Mouse (Mus musculus) cerebellum, postnatal 14 days (tissue): ENCODE measurements around the gene Macrod2.
"Not testable (repeated sequence)": the region's sequence is repeated elsewhere in the genome, so short reads cannot be mapped to it uniquely, and the experiment has no call there.

Experiments used
- DNase-seq, 2 experiments: peaks; one replicate each; pipeline ENCODE4 v3.0.0; 2021; ENCODE audit warnings: mixed read lengths in 2 of 2

Gene Macrod2

DNA sequence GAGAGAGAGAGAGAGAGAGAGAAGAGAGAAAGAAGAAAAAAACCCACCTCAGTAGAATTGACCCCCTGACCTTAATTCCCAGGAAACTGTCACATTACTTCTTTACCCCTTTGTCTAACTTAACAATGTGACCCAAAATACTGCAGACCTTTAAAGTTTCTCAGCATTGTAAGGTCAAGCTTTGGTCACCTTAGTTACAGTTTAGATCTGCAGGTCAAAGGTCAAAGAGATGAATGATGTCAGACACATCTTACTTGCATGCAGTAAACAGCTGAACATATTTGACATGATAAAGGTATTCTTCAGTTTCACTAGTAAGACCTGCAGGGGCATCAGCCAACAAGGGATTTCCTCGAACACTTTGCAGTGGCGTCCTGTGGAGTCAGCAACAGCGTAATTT lies 309.0 kb downstream of the Macrod2 start:
- DNase-seq: no peak

DNA sequence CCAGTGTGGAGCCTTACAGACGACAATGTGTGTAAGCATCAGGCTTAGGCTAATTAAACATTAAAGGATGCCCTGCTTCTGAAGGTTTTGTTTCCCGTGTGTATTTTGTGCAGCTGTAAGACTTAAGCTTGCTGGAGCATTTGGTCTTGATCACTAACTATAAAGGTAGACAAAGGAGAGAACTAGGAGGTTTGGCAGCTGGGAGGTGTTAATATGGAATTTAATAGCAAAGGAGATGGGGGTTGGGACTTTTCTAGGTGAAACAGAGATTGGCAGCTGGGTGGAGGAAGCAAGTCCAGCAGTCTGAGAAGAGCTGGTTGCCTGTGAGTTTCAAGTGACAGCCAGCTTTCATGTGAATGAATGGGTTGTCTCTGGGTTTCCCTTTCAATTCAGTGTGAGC lies 310.2 kb downstream of the Macrod2 start:
- DNase-seq: no peak

DNA sequence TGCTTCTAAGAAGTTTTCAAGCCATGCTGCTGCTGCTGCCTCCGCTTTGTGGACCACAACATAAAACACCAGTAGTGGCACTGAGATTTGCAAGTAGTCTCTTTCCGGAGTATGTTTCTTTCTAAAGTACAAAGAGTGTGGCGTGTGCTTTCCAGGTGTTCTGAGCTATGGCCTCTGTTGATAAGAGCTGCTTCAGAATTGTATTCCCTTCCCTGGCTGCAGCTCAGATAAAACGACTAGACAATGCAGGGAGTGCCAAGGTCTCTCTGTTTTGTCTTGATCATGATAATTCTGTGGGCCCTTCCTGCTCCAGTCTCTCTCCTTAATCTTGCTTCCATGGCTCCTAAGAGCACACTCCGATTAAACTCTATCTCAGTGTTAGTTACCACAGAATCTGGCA lies 312.4 kb downstream of the Macrod2 start:
- no peak for DNase-seq

DNA sequence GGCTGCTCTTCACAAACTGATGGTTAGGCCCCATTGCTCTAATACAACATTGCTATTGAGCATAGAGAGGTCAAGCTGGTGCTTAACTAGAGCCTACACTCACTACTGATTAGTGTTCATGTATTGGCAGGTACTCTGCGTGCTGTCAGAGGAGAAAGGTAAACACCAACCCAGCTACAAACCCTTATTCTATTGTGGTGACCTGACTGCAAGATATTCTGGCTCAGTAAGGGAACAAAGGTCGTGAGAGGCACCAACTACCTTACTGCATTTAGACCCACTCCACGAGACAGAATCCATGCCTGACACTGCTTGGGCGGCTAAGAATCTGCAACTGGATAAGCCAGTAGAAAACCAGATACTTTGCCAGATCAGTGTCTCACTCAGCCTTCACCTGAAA lies 320.7 kb downstream of the Macrod2 start:
- DNase-seq: no peak

DNA sequence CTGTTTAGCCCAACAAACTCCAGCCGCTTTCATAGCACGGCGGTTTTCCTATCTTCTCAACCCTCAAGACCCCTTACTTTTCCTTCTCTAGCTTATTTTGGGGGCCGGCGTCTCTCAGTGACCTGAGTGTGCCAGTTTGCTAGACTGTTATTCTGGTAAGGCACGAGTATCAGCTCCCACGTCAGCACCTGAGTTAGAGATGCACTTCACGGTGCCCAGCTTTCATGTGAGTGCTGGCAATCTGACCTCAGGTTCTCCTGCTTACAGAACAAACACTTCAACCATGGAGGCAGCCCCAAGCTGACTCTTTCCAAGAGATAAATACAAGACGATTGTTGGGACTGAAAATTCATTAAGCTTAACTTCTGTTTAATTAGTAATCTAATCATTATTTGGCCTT lies 322.3 kb downstream of the Macrod2 start:
- DNase-seq: no peak

DNA sequence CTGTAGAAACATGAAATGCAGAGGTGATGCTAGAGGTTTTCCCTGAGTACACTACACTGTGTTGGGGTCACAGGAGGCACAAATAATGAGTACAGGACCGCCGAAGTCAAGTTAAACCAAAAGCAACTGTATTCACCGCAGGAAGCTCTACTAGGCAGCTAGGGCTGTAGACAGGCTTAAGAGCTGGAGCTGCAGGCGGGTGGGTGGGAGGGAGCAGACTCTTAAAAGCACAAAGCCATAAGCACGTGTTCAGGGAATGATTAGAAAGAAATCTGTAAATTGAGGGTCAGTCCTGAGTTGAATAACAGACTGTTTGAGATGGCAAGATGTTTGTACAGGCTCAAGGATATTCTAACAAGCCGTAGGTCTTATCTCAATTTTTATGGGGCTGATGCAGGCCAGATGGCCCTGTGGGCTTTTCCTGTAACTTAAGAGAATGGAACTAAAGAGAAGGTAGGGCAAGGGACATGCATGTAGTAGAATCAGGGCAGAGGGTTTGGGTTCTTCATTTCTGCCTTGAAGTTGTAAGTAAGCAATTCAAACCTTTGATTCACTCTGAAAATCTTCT lies 337.6 kb downstream of the Macrod2 start:
- DNase-seq: no peak

DNA sequence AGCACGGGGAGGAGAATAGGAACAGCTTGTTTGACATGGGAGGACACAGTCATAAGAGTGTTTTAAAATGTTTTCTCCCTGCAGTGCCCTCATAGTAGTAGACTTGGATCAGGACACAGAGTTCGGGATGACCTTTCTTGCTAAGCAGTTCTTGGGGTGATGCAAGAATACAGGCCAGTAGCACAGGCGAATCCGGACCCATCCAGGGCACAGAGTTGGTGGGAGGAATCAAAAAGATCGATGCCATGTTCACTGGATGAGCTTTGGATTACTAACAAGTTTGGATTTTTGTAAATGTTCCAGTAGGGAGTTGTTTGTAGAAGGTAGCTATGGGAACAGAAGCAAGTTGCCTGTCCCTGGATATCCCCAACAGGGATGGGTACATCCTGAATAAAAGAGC lies 345.4 kb downstream of the Macrod2 start:
- DNase-seq: no peak

DNA sequence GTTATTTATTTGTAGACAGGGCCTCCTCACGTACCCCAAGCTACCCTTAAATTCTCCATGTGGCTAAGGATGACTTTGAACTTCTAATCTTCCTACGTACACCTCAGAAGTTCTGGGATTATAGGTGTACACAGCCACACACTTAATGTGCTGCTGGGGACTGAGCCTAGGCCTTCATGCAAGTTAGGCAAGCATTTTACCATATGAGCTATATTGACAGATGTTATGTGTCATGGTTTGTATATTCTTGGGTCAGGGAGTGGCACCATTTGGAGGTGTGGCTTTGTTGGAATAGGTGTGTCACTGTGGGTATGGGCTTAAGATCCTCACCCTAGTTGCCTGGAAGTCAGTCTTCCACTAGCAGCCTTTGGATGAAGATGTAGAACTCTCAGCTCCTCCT lies 347.8 kb downstream of the Macrod2 start:
- not testable (repeated sequence) for DNase-seq

DNA sequence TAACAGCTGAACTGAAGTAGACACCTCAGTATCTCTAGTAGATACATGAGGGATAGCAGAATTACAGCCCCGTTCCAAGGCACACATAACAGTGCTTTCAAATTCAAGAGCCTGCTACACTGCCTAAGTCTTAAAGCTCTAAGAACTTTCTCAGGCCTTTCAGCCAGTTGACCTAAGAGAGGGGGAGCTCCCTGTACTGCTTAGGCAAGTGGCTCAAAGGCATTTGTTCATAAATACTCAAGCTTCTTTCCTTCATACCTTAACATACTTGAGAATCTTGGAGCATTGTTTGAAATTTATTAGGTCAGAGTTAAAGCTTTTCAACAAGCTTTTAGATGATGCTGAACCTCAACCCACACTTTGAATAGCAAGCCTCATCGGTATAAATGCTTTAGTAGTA lies 363.8 kb downstream of the Macrod2 start:
- DNase-seq: no peak

DNA sequence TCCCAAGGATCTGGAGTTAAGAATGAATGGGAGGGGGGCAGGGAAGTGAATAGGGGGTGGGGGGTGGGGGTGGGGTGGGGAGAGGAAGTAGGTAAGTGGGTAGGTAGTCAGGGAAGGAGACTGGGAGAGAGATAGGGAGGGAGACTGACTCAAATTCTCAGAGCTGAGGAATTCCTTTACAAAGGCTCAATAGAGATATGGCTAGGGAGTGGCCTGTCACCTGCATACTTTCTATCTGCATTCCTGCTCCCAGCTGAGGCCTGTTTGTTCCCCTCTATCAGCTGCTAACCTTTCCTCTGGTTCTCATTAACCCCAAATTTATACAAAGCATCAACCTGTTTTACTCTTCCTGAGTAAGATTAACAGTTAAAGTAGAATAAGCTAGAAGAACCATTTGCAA lies 364.6 kb downstream of the Macrod2 start:
- DNase-seq: no peak

DNA sequence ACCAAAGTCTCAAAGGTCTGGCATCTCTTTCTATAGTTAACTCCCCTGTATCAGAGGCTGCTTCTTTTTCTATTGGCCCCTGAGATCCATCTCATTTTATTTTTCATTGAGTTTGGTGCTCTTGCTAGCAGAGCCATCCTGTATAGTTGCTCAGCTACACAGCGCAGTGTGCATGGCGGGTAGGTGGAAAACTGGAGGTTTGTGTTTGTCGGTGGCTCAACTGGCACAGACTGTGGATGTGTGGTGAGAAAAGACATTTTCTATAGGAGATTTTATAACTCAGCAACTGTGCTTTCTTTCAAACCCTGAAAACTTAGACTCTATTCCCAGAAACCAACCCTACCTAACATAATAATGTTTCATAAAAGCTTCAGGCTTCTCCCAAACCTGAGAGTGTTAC lies 365.0 kb downstream of the Macrod2 start:
- no peak for DNase-seq

DNA sequence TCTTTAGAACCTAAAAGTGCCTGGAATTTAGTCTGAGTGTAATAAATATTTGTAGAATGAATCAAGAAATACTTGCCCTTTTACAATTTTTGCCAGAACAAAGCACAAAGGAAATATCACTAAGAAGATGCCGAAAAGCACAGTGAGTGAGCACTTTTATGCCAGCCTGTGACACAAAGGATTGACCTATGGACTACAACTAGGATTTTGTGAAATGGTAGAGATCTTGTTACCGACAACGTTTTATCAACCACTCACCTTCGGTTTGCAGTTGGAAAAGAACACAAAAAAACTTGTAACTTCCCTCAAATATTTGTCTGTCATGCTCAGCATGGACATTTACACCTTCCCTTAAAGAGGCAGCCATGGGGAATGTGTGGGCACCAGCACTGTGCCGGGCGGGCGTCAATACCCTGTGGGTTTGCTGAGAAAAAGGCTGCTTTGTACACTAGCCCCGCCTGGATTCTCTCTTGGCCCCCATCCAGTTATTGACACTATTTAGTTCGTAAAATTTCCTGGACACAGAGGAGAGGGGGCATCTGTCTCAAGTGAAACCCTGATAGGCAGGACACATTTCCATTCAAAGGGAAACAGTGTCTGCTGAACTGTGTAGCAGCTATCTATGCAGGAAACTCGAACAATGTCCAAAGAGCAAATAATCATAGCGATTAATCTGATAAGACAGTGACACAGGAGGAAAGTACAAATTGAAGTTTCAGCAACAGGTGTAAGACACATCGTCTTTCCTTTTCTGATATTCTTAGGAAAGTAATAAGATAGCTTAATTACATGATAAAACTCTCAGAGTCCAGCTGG lies 368.2 kb downstream of the Macrod2 start:
- peak in 1 of 2 experiments; percentile 13 for DNase-seq

DNA sequence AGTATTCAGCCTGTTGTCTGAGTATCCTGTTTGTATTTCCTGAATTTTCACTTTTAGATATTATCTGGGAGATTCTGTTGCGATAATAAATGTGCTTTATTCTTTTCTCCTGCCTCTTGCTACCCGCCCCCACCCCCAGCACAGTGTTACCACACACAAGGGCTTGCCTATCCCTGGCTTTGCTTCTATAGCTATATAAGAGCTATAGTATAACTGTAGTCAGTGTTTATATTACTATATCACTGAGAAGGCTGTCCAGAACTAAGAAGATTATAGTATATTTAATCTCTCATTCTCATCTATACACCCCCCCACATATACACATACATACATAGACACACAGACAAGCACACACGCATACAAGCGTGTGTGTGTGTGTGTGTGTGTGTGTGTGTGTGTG lies 374.4 kb downstream of the Macrod2 start:
- DNase-seq: no peak

DNA sequence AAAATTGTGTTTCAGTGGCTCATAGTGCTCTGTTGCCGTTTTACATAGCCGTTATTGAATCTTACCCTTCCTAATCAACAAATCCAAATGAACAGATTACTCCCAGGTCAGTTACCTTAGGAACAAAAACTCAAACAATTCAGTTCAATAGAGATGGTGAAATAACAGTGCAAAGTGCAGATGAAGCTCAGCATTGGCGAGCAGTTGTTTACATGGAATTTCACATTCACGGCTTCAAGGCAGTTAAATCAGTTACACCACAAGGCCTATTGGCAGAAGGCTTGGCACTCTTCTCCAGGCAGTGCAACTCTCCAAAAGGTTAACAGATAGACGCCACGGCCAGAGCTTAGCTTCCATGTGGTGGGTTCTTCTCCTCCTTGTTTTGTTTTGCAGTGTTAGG lies 377.7 kb downstream of the Macrod2 start:
- no peak for DNase-seq

DNA sequence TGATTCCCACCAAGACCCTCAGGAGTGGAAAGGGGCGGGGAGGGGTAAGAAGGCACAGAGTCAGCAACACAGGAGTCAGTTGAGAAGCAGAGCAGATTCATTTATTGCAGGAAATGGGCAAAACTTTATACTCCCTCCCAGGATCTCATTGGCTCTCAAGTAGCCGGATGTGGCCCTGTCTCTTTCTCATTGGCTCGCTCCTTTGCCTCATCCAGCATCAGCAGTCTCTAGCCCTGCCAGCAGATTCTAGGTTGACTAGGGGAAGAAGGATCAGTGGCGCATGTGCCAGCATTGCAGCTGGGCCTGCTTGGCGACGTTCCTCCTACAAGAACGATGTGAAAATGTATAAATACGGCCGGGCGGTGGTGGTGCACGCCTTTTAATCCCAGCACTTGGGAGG lies 378.3 kb downstream of the Macrod2 start:
- DNase-seq: no peak

DNA sequence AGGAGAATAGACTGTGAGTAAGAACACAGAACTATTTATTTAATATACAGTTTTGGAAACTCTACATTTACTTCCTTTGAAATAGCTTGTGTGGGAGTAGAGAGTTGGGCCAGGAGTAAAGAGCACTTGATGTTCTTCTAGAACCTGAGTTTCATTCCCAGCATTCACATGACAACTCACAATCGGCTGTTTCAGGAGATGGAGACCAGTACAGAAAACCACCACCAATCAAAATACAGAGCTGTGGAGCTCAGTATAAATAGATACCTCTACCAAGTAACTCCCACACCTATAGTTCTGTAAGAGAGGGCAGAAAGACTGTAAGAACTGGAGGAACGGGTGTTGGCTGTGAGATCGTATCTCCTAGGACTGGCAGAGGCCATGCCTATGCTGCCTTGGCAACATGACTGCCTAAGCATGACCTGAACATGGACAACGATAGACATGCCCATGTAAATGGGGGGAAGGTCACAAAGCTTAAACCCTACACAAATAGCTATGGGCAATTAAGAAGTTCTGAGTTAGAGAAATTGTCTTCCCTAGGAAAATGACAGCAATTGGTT lies 379.8 kb downstream of the Macrod2 start:
- DNase-seq: no peak

DNA sequence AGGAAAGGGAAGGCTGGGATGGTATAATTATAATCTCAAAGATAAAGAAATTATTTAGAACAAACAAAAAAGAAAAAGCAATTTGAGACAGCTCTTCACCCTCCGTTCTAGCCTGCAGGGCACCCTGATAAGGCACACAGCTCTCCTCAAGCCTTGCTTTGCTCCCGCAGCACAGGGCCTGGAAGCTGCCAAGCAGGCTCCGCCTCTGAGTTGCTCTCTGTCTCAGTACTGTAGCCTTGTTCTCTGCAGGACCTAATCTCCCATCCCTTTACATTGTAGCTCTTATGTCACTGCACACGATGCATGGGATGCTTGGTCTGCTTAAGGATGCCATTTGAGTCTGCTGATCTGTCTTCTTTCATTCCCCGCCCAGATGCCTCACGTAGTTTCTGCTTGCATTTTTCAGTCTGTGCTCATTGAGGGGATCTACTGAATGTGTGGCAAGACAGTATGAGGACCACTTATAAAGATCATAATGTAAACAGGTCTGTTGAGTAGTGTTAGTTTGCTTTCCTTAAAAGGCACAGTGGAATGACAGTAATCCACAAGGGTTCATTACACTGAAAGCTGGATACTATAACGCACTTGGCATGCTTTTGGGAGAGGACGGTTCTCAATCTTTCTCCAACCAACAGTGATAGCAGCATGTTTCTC lies 380.5 kb downstream of the Macrod2 start:
- no peak for DNase-seq

DNA sequence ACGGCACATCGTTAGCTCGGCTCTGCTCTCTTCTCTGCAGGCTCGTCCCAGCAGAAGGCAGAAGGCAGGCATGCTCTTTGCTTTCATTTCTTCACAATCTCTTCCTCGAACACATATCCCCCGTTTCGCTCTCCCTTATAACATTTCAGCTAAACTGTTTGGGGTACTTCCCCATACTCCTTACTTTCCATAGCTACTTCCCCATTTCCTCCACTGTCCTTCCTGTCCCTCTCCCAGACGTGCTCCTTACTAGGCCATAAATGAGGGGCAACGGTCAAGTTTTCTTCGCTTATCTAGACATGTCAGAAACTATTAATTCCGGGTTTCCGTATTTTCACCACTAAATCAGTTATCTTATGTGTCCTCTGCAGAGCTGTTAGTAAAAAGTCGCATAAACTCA lies 383.1 kb downstream of the Macrod2 start:
- no peak for DNase-seq

DNA sequence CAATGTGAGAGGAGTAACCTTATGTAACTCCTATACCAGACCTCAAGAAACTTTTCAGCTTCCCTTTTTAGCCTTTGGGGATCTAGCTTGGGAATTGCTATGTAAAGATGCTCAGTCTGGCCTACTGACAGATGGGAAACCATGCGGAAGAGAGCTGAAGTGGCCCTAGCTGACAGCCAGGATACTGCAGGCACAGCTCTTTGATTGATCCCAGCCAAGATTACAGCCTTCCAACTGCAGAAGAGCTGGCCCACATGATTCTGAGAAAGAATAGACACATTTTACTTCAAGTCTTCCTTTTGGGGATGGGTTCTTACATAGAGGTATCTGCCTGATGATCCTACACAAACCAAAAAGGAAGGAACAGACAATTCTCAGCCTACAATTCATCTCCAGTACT lies 387.9 kb downstream of the Macrod2 start:
- DNase-seq: peak; percentile 73 to 81

DNA sequence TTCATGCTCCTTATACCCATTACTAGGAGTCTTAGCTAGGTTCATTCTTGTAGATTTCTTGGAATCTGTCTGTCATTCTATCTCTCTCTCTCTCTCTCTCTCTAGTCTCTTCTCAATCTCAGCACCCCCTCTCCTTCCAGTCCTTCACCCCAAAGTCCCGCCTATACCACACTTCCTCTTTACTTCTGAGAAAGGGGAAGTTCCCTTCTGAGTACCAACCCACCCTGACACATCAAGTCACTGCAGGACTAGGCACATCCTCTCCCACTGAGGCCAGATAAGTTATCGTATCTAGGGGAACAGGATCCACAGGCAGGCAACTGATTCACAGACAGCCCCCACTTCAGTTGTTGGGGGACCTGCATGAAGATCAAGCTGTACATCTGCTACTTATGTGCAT lies 389.5 kb downstream of the Macrod2 start:
- DNase-seq: no peak

DNA sequence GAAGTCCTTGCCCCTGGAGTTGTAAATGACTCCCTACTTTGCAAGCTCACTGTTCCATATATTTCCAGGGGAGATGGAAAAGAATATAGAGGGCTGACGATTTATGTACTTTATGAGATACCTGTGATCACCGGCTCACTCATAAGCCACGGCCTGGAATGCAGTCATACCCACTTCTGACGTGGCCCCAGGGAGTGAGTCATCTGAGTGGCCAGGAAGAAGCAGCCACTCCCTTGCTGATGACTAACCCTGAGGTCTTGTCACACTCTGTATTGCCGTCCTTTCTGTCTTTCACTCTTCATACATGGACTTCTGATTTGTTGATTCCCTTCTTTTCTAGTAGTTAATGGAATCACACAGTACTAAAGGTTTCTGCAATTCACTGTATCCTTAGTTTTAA lies 395.3 kb downstream of the Macrod2 start:
- DNase-seq: no peak

DNA sequence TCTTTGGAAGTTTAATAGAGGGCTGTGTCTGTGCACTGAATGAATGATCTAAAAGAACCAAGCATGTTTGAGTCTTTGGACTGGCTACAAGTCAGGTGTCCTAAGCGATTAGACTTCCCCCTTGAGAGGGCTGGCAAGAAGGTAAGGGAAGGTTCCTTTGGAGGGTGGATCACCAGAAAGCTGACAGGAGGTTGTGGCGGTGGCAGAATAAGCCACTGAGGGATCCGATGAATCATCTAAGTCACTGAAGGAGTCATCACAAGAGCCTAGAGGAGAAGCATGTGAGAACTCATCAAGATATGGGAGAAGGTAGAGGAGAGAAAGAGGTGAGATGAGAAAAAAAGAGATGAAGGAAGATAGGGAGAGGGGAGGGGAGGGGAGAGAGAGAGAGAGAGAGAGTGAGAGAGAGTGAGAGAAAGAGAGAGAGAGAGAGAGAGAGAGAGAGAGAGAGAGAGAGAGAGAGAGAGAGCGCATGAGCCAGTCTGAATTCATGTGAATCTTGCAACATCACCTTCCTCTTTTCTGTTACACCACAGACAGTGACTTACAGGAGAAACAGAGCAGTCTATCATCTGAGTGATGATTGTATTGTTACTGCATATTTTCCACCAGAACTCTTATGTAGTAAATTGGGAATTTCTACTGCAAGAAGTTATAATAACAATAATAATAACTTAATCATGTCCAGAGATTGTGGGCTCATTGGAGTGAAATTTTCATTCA lies 398.9 kb downstream of the Macrod2 start:
- no peak for DNase-seq

DNA sequence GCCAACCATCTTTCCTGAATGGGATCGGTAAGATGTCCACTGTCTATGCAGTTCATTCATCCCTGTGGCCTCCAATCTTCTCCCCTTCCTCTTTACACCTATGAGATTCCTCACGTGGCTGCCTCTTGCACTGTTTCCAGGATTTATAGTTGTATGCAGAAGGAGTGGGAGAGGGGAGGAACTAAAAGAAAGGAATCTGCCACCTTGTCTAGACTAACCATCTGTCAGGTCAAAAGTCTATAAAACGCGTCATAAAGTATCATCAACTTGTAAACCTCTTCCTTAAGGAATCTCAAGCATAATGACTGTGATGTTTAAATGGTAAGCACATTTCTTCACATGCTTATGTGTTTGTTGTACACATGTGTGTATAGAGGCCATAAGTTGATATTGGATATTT lies 416.6 kb downstream of the Macrod2 start:
- no peak for DNase-seq
